Mouse (Mus musculus): Measurements from ENCODE around the gene Ccdc78.

Gene Ccdc78

GRCm38 (mm10) chr17:25833961-25834594 is 47.7 kb downstream of the Ccdc78 start:
- no peak for DNase-seq (ENCODE audit: low spot score)

- DNase-seq (ENCODE audit: low spot score) = no peak
Observed at GRCm38 (mm10) chr17:25834595-25835222, 48.3 kb downstream of the Ccdc78 start.

GRCm38 (mm10) chr17:25835301-25835700 is 48.9 kb downstream of the Ccdc78 start:
- no peak for DNase-seq (ENCODE audit: low spot score)

- no peak for DNase-seq (ENCODE audit: low spot score)
Observed at GRCm38 (mm10) chr17:25835816-25836215, 49.4 kb downstream of the Ccdc78 start.

GRCm38 (mm10) chr17:25836397-25837075 is 50.2 kb downstream of the Ccdc78 start:
- DNase-seq (ENCODE audit: low spot score) = no peak

- DNase-seq (ENCODE audit: low spot score) = no peak
Observed at GRCm38 (mm10) chr17:25837076-25837410, 50.7 kb downstream of the Ccdc78 start, which contains the start of gene Rhbdl1. Gene Rhbdl1, minus strand, starts transcription at chr17:25837295.

GRCm38 (mm10) chr17:25837533-25837932 is 51.2 kb downstream of the Ccdc78 start:
- DNase-seq (ENCODE audit: low spot score) = no peak

- DNase-seq (ENCODE audit: low spot score) = no peak
Observed at GRCm38 (mm10) chr17:25838904-25839303, 52.5 kb downstream of the Ccdc78 start.

GRCm38 (mm10) chr17:25839455-25840235 is 53.3 kb downstream of the Ccdc78 start:
- DNase-seq (ENCODE audit: low spot score) = no peak
